Mouse (Mus musculus) olfactory bulb, adult 2 months (tissue): ENCODE measurements around the gene Rasa3.

ENCODE experiments used
- CTCF ChIP-seq: fragments of 200-500 bp; IDR thresholded peaks from 2 replicates; pipeline ENCODE4 v1.5.1; 2012; ENCODE audit warnings: low read depth, mild to moderate bottlenecking, low read length, moderate library complexity; ENCODE audit not compliant: insufficient read depth
- POLR2A ChIP-seq: fragments of 200-500 bp; IDR thresholded peaks from 2 replicates; pipeline ENCODE4 v1.6.1; 2012; ENCODE audit warnings: mild to moderate bottlenecking, low read depth, low read length, moderate library complexity; ENCODE audit not compliant: insufficient read depth

DNA sequence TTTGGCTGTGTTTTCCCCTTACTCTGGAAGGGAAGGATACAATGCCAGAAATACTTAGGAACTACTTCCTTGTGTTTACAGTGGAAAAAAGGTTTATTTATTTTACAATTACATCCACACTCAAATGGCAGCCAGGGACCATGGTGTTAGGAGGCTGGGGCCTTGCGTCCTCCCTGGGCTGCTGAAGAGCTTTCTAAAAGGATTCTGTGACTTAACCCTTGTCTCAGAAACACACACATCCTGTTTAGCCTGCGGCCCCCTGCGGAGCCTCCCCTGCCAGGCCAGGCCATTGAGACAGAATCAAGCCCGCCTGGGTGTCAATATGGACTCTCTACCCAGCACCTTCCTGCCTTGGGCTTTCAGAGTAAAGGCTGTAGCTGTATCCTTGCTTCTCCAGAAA lies 25.4 kb upstream of the Rasa3 start:
- TF ChIP-seq CTCF (no peak), POLR2A (no peak)
